Mouse (Mus musculus) gastrocnemius, adult 18-20 months (tissue): ENCODE results near the gene Clk1. TPM values are rescaled to one million over a fixed set of nuclear protein-coding genes. Genes with fewer than 3 reads are reported as not detected.

Experiments
- DNase-seq: peaks from one replicate; pipeline ENCODE4 v3.0.0; 2021; ENCODE audit warnings: low spot score
- long read RNA-seq, 2 experiments: library from polyadenylated mRNA; stranded (forward); transcript quantifications; one replicate each; pipeline ENCODE4 v2.0.0; 2021
- total RNA-seq, 2 experiments: library from RNA; stranded (reverse); gene quantifications; 2 replicates each; pipeline ENCODE4 v1.2.3; 2021

Gene Clk1
- total RNA-seq = 10 to 100 TPM; 36.3 to 38.3 TPM
- long read RNA-seq, experiment 1, full-length matches to known transcripts = 4 of 6 reads
- long read RNA-seq, experiment 1, partial matches to known transcripts = 1 of 6 reads
- long read RNA-seq, experiment 1, other reads (novel, unspliced or antisense) = 1 of 6 reads
- long read RNA-seq, experiment 2, full-length matches to known transcripts = 4 of 4 reads
- long read RNA-seq, experiment 2, partial matches to known transcripts = 0 of 4 reads
- long read RNA-seq, experiment 2, other reads (novel, unspliced or antisense) = 0 of 4 reads

GRCm38 (mm10) chr1:58423371-58424248 is at the start of gene Clk1:
Gene Clk1, minus strand, starts transcription at chr1:58424066.
- peak; percentile 99 for DNase-seq

GRCm38 (mm10) chr1:58465561-58465960 is 41.7 kb upstream of the Clk1 start:
- no peak for DNase-seq

GRCm38 (mm10) chr1:58465042-58465441 is 41.2 kb upstream of the Clk1 start:
- DNase-seq = no peak

- no peak for DNase-seq
These were observed 40.1 kb upstream of the Clk1 start for GRCm38 (mm10) chr1:58463935-58464334.

GRCm38 (mm10) chr1:58460566-58460965 is 36.7 kb upstream of the Clk1 start:
- DNase-seq = no peak

- no peak for DNase-seq
These were observed 35.0 kb upstream of the Clk1 start for GRCm38 (mm10) chr1:58458867-58459266.

- no peak for DNase-seq
These were observed 34.3 kb upstream of the Clk1 start for GRCm38 (mm10) chr1:58458175-58458574.

- DNase-seq = no peak
These were observed 30.4 kb upstream of the Clk1 start for GRCm38 (mm10) chr1:58454316-58454715.

- DNase-seq = no peak
These were observed 24.5 kb upstream of the Clk1 start for GRCm38 (mm10) chr1:58448396-58448795.

GRCm38 (mm10) chr1:58447766-58448165 is 23.9 kb upstream of the Clk1 start:
- no peak for DNase-seq

- no peak for DNase-seq
These were observed 22.0 kb upstream of the Clk1 start for GRCm38 (mm10) chr1:58445861-58446260.

- peak; percentile 83 for DNase-seq
These were observed 21.4 kb upstream of the Clk1 start, which contains the start of the genes Nif3l1 and Ppil3 for GRCm38 (mm10) chr1:58445143-58445722. Gene Nif3l1, plus strand, starts transcription at chr1:58445151. Gene Ppil3, minus strand, starts transcription at chr1:58445486.

GRCm38 (mm10) chr1:58444691-58445090 is 20.8 kb upstream of the Clk1 start:
- DNase-seq = no peak

GRCm38 (mm10) chr1:58424551-58424950 is 685 bp upstream of the Clk1 start:
- no peak for DNase-seq

GRCm38 (mm10) chr1:58422879-58423278 is 987 bp downstream of the Clk1 start:
- peak; percentile 42 for DNase-seq

GRCm38 (mm10) chr1:58420961-58421360 is 2.9 kb downstream of the Clk1 start:
- DNase-seq = no peak

- no peak for DNase-seq
These were observed 3.8 kb downstream of the Clk1 start for GRCm38 (mm10) chr1:58420032-58420431.

GRCm38 (mm10) chr1:58416048-58416447 is 7.8 kb downstream of the Clk1 start:
- no peak for DNase-seq

- no peak for DNase-seq
These were observed 8.4 kb downstream of the Clk1 start for GRCm38 (mm10) chr1:58415442-58415841.

GRCm38 (mm10) chr1:58410776-58411175 is 13.1 kb downstream of the Clk1 start:
- no peak for DNase-seq

- no peak for DNase-seq
These were observed 13.7 kb downstream of the Clk1 start for GRCm38 (mm10) chr1:58410198-58410588.

- DNase-seq = no peak
These were observed 14.2 kb downstream of the Clk1 start for GRCm38 (mm10) chr1:58409553-58410197.
